Mouse (Mus musculus): ENCODE measurements around the gene Pou1f1.

The Pou1f1 gene

GRCm38 (mm10) chr16:65564306-65564705 lies 44.0 kb downstream of the Pou1f1 start:
- no peak for DNase-seq (ENCODE audit: low spot score)

- no peak for DNase-seq (ENCODE audit: low spot score)
These were observed 44.6 kb downstream of the Pou1f1 start for GRCm38 (mm10) chr16:65564951-65565350.

- DNase-seq (ENCODE audit: low spot score) = no peak
These were observed 48.5 kb downstream of the Pou1f1 start for GRCm38 (mm10) chr16:65568853-65569252.

- peak; percentile 34 for DNase-seq (ENCODE audit: low spot score)
These were observed 57.2 kb downstream of the Pou1f1 start for GRCm38 (mm10) chr16:65577298-65578029.

All from embryo, embryonic 10 days (tissue).